Mouse (Mus musculus): ENCODE data around the gene Iqsec1. TPM values are rescaled to one million over a fixed set of nuclear protein-coding genes. Genes with fewer than 3 reads are reported as not detected.

Gene Iqsec1
- polyA plus RNA-seq, 1 experiment from 2014 or later, result 28.6 TPM

DNA sequence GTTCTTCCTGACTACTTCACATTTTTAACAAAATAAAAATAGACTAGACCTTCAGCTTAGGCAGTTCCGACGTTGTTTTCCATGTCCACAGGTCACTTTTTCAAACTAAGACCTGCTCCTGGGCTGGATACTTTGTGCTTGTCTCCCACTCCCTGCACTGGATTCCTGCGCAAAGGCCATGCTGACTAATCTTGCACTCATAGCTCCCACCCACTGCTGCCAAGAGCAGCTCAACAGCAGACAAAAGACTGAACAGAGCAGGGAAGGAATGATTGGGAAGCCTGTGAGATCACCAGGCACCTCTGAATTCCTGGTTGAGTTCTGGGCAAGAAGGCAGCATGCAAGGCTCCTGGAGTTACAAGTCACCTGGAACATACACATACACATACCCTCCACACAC lies 8.5 kb upstream of the Iqsec1 start:
- H3K9me3 ChIP-seq (ENCODE audit: control insufficient read depth, low read length), result peaks cover 6% of the 10 kb centered on the region
- ATAC-seq (ENCODE audit: insufficient number of reproducible peaks, insufficient read depth, low FRiP score, low read depth), result no peak
- H3K27ac ChIP-seq (replicated peaks in 1 of 2; ENCODE audit: control insufficient read depth in 1 of 2, insufficient read depth in 1 of 2, low read depth in 2 of 2, low read length in 2 of 2), result peak overlapping the region in 1 of 2 experiments; percentile 42; a peak in 2 of 4 replicates
- no peak overlapping the region for H3K9ac ChIP-seq (ENCODE audit: low read length)
- no peaks in the 10 kb centered on the region for H3K36me3 ChIP-seq (ENCODE audit: control insufficient read depth, insufficient read depth, low read length)
- H3K27me3 ChIP-seq (ENCODE audit: control insufficient read depth, insufficient read depth, low read length), result no peaks in the 10 kb centered on the region
- peaks cover 15 to 32% of the 10 kb centered on the region in 2 experiments for H3K4me1 ChIP-seq (ENCODE audit: control insufficient read depth in 2 of 2, insufficient read depth in 2 of 2, low read length in 2 of 2)
- H3K4me2 ChIP-seq (ENCODE audit: low read length), result no peak overlapping the region
- H3K4me3 ChIP-seq (ENCODE audit: control insufficient read depth in 1 of 2, insufficient read depth in 1 of 2, low read depth in 1 of 2, low read length in 2 of 2), result no peak overlapping the region
- WGBS, result 61% methylated on average over 3 of the region's 3 CpGs

- no peak for ATAC-seq (ENCODE audit: insufficient number of reproducible peaks, insufficient read depth, low FRiP score, low read depth)
- no peaks in the 10 kb centered on the region for H3K27me3 ChIP-seq (ENCODE audit: control insufficient read depth, insufficient read depth, low read length)
- H3K9me3 ChIP-seq (ENCODE audit: control insufficient read depth, low read length), result peaks cover 6% of the 10 kb centered on the region
- no peak overlapping the region for H3K9ac ChIP-seq (ENCODE audit: low read length)
- H3K4me2 ChIP-seq (ENCODE audit: low read length), result no peak overlapping the region
- H3K36me3 ChIP-seq (ENCODE audit: control insufficient read depth, insufficient read depth, low read length), result no peaks in the 10 kb centered on the region
- H3K4me3 ChIP-seq (ENCODE audit: control insufficient read depth in 1 of 2, insufficient read depth in 1 of 2, low read depth in 1 of 2, low read length in 2 of 2), result no peak overlapping the region
- 90% methylated on average over 2 of the region's 2 CpGs for WGBS
- H3K27ac ChIP-seq (replicated peaks in 1 of 2; ENCODE audit: control insufficient read depth in 1 of 2, insufficient read depth in 1 of 2, low read depth in 2 of 2, low read length in 2 of 2), result no peak overlapping the region
- H3K4me1 ChIP-seq (ENCODE audit: control insufficient read depth in 2 of 2, insufficient read depth in 2 of 2, low read length in 2 of 2), result peaks cover 14 to 25% of the 10 kb centered on the region in 2 experiments
Measured at GRCm38 (mm10) chr6:90996181-90996580, 7.7 kb upstream of the Iqsec1 start.

DNA sequence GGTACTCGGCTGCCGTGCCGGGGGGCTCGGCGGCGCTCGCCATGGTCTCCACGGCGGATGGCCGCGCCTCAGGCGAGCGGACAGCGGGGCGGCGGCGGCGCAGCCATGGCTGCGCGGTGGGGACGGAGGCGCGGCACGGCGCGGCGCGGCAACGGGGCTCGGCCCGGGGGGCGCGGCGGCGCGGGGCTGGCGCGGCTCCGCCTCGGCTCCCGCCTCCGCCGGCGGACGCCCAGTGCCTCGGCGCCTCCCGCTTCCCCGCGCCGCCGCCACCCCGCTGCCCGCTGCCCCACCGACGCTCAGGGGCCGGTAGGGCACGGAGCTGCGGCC lies 223 bp downstream of the Iqsec1 start:
- H3K27ac ChIP-seq (replicated peaks in 1 of 2; ENCODE audit: control insufficient read depth in 1 of 2, insufficient read depth in 1 of 2, low read depth in 2 of 2, low read length in 2 of 2), result peak overlapping the region; percentile 26 to 77; a peak in 3 of 4 replicates
- ATAC-seq (ENCODE audit: insufficient number of reproducible peaks, insufficient read depth, low FRiP score, low read depth), result no peak

GRCm38 (mm10) chr6:90987561-90988298 lies 755 bp downstream of the Iqsec1 start:
- H3K9ac ChIP-seq (ENCODE audit: low read length), result peak overlapping the region; percentile 89
- H3K4me1 ChIP-seq (ENCODE audit: control insufficient read depth in 2 of 2, insufficient read depth in 2 of 2, low read length in 2 of 2), result peaks cover 18 to 46% of the 10 kb centered on the region in 2 experiments
- ATAC-seq (ENCODE audit: insufficient number of reproducible peaks, insufficient read depth, low FRiP score, low read depth), result no peak
- peaks cover 6% of the 10 kb centered on the region for H3K9me3 ChIP-seq (ENCODE audit: control insufficient read depth, low read length)
- H3K4me3 ChIP-seq (ENCODE audit: control insufficient read depth in 1 of 2, insufficient read depth in 1 of 2, low read depth in 1 of 2, low read length in 2 of 2), result peak overlapping the region; percentile 77 to 79
- H3K27ac ChIP-seq (replicated peaks in 1 of 2; ENCODE audit: control insufficient read depth in 1 of 2, insufficient read depth in 1 of 2, low read depth in 2 of 2, low read length in 2 of 2), result peak overlapping the region; percentile 26 to 77; a peak in 3 of 4 replicates
- under 1% methylated on average over 72 of the region's 76 CpGs for WGBS
- H3K36me3 ChIP-seq (ENCODE audit: control insufficient read depth, insufficient read depth, low read length), result no peaks in the 10 kb centered on the region
- H3K27me3 ChIP-seq (ENCODE audit: control insufficient read depth, insufficient read depth, low read length), result no peaks in the 10 kb centered on the region
- H3K4me2 ChIP-seq (ENCODE audit: low read length), result peak overlapping the region; percentile 97

More for the DNA sequence above, 223 bp downstream of the Iqsec1 start:
- Histone ChIP-seq H3K9me3 (ENCODE audit: control insufficient read depth, low read length) (peaks cover 7% of the 10 kb centered on the region), H3K4me2 (ENCODE audit: low read length) (peak overlapping the region; percentile 97), H3K4me1 (ENCODE audit: control insufficient read depth in 2 of 2, insufficient read depth in 2 of 2, low read length in 2 of 2) (peaks cover 16 to 41% of the 10 kb centered on the region in 2 experiments), H3K27me3 (ENCODE audit: control insufficient read depth, insufficient read depth, low read length) (no peaks in the 10 kb centered on the region), H3K9ac (ENCODE audit: low read length) (peak overlapping the region; percentile 89), H3K36me3 (ENCODE audit: control insufficient read depth, insufficient read depth, low read length) (no peaks in the 10 kb centered on the region), H3K4me3 (ENCODE audit: control insufficient read depth in 1 of 2, insufficient read depth in 1 of 2, low read depth in 1 of 2, low read length in 2 of 2) (peak overlapping the region; percentile 77 to 79)
- WGBS, result under 1% methylated on average over 55 of the region's 59 CpGs

GRCm38 (mm10) chr6:90984101-90984500 lies 4.4 kb downstream of the Iqsec1 start:
- Histone ChIP-seq H3K9me3 (ENCODE audit: control insufficient read depth, low read length) (no peaks in the 10 kb centered on the region), H3K4me2 (ENCODE audit: low read length) (0 out of 2 replicates have a peak overlapping the region, but pooled peaks have one; percentile 1), H3K36me3 (ENCODE audit: control insufficient read depth, insufficient read depth, low read length) (no peaks in the 10 kb centered on the region), H3K4me3 (ENCODE audit: control insufficient read depth in 1 of 2, insufficient read depth in 1 of 2, low read depth in 1 of 2, low read length in 2 of 2) (no peak overlapping the region), H3K27me3 (ENCODE audit: control insufficient read depth, insufficient read depth, low read length) (no peaks in the 10 kb centered on the region), H3K4me1 (ENCODE audit: control insufficient read depth in 2 of 2, insufficient read depth in 2 of 2, low read length in 2 of 2) (peaks cover 18 to 59% of the 10 kb centered on the region in 2 experiments), H3K27ac (replicated peaks in 1 of 2; ENCODE audit: control insufficient read depth in 1 of 2, insufficient read depth in 1 of 2, low read depth in 2 of 2, low read length in 2 of 2) (peak overlapping the region in 1 of 2 experiments; percentile 65), H3K9ac (ENCODE audit: low read length) (no peak overlapping the region)
- 17% methylated on average over 3 of the region's 3 CpGs for WGBS
- no peak for ATAC-seq (ENCODE audit: insufficient number of reproducible peaks, insufficient read depth, low FRiP score, low read depth)

DNA sequence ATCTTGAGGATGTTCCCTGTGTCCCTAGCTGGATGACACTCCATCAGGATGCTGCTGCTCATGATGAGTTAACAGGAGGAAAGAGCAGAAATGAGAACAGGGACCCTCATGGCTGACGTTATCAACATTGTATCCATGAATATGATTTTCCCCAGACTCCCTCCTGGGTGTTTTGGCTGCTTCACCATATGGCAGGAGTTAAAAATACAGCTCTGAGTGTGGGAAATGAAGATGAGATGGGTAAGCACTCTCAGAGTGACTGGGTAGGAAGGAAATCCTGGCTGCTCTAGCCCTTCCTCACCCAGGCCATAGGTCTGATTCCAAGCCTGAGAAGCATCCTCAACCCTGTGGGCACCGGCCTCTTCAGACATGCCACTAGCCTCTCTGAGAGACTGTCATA lies 14.2 kb downstream of the Iqsec1 start:
- Histone ChIP-seq H3K36me3 (ENCODE audit: control insufficient read depth, insufficient read depth, low read length) (no peaks in the 10 kb centered on the region), H3K9me3 (ENCODE audit: control insufficient read depth, low read length) (no peaks in the 10 kb centered on the region), H3K9ac (ENCODE audit: low read length) (no peak overlapping the region), H3K4me1 (ENCODE audit: control insufficient read depth in 2 of 2, insufficient read depth in 2 of 2, low read length in 2 of 2) (peaks cover 17 to 33% of the 10 kb centered on the region in 2 experiments), H3K27ac (replicated peaks in 1 of 2; ENCODE audit: control insufficient read depth in 1 of 2, insufficient read depth in 1 of 2, low read depth in 2 of 2, low read length in 2 of 2) (0 out of 4 replicates have a peak overlapping the region, but pooled peaks have one; percentile 4), H3K4me2 (ENCODE audit: low read length) (no peak overlapping the region), H3K27me3 (ENCODE audit: control insufficient read depth, insufficient read depth, low read length) (no peaks in the 10 kb centered on the region), H3K4me3 (ENCODE audit: control insufficient read depth in 1 of 2, insufficient read depth in 1 of 2, low read depth in 1 of 2, low read length in 2 of 2) (no peak overlapping the region)
- WGBS, result 60% methylated on average over 2 of the region's 2 CpGs
- ATAC-seq (ENCODE audit: insufficient number of reproducible peaks, insufficient read depth, low FRiP score, low read depth), result no peak

- no peaks in the 10 kb centered on the region for H3K36me3 ChIP-seq (ENCODE audit: control insufficient read depth, insufficient read depth, low read length)
- WGBS, result 21% methylated on average over 2 of the region's 2 CpGs
- H3K4me3 ChIP-seq (ENCODE audit: control insufficient read depth in 1 of 2, insufficient read depth in 1 of 2, low read depth in 1 of 2, low read length in 2 of 2), result no peak overlapping the region
- peak overlapping the region; percentile 42 for H3K9ac ChIP-seq (ENCODE audit: low read length)
- H3K27me3 ChIP-seq (ENCODE audit: control insufficient read depth, insufficient read depth, low read length), result no peaks in the 10 kb centered on the region
- no peaks in the 10 kb centered on the region for H3K9me3 ChIP-seq (ENCODE audit: control insufficient read depth, low read length)
- no peak for ATAC-seq (ENCODE audit: insufficient number of reproducible peaks, insufficient read depth, low FRiP score, low read depth)
- peak overlapping the region; percentile 61 to 79 for H3K27ac ChIP-seq (replicated peaks in 1 of 2; ENCODE audit: control insufficient read depth in 1 of 2, insufficient read depth in 1 of 2, low read depth in 2 of 2, low read length in 2 of 2)
- H3K4me2 ChIP-seq (ENCODE audit: low read length), result peak overlapping the region; percentile 17; the same call in 1 of the 2 replicates
- H3K4me1 ChIP-seq (ENCODE audit: control insufficient read depth in 2 of 2, insufficient read depth in 2 of 2, low read length in 2 of 2), result peaks cover 17 to 37% of the 10 kb centered on the region in 2 experiments
Measured at GRCm38 (mm10) chr6:90969341-90969871, 19.1 kb downstream of the Iqsec1 start.
